Mouse (Mus musculus) hindbrain, embryonic 11.5 days (tissue): Measurements from ENCODE around the gene Grik5. TPM values are rescaled to one million over a fixed set of nuclear protein-coding genes. Genes with fewer than 3 reads are reported as not detected.

ENCODE experiments used
- ATAC-seq: fragments of 200-750 bp; cut with Nextera tagmentation; 2 replicates; pipeline ENCODE4 v1.8.0; 2017; ENCODE audit warnings: mild to moderate bottlenecking, moderate TSS enrichment, moderate library complexity; ENCODE audit not compliant: low FRiP score
- DNase-seq: peaks from one replicate; pipeline ENCODE4 v3.0.0-alpha.2; 2015; ENCODE audit warnings: low spot score
- H3K27ac ChIP-seq: fragments of 300-500 bp; sonication (generic); 2 replicates; pipeline ENCODE4 v1.5.1; 2014; ENCODE audit warnings: mild to moderate bottlenecking, low read depth, low read length
- H3K27me3 ChIP-seq: fragments of 300-500 bp; sonication (generic); 2 replicates; pipeline ENCODE4 v1.6.1; 2014; ENCODE audit warnings: mild to moderate bottlenecking, low read length, moderate library complexity, mixed read lengths; ENCODE audit not compliant: control insufficient read depth, insufficient read depth
- H3K36me3 ChIP-seq: fragments of 300-500 bp; sonication (generic); 2 replicates; pipeline ENCODE4 v1.6.1; 2014; ENCODE audit warnings: mild to moderate bottlenecking, low read length, moderate library complexity, mixed read lengths; ENCODE audit not compliant: control insufficient read depth, insufficient read depth
- H3K4me1 ChIP-seq: fragments of 300-500 bp; sonication (generic); replicated peaks from 2 replicates; pipeline ENCODE4 v1.6.1; 2014; ENCODE audit warnings: low read length, mixed read lengths; ENCODE audit not compliant: control insufficient read depth, insufficient read depth
- H3K4me2 ChIP-seq: fragments of 300-500 bp; sonication (generic); replicated peaks from 2 replicates; pipeline ENCODE4 v1.6.1; 2014; ENCODE audit warnings: mild to moderate bottlenecking, low read depth, low read length
- H3K4me3 ChIP-seq: fragments of 300-500 bp; sonication (generic); 2 replicates; pipeline ENCODE4 v1.5.1; 2014; ENCODE audit warnings: low read depth, low read length
- H3K9ac ChIP-seq: fragments of 300-500 bp; sonication (generic); 2 replicates; pipeline ENCODE4 v1.6.1; 2014; ENCODE audit warnings: low read depth, low read length
- H3K9me3 ChIP-seq: fragments of 300-500 bp; sonication (generic); 2 replicates; pipeline ENCODE4 v1.6.1; 2016; ENCODE audit warnings: low read length; ENCODE audit not compliant: control insufficient read depth
- WGBS: fragments of 180-500 bp; shearing (Covaris S2); extraction: QIAGEN DNeasy Blood & Tissue Kit; methylation state at CpG from one replicate; pipeline ENCODE4 v1.1.7; 2014; 5-methylcytosine and 5-hydroxymethylcytosine counted together
- polyA plus RNA-seq: library from polyadenylated mRNA; unstranded; fragments of >200 nt; fragmentation: Nextera tagmentation; extraction: Ambion mirVana; gene quantifications from 2 replicates; pipeline ENCODE4 v1.2.1, GENCODE M21; 2014

Gene Grik5
- polyA plus RNA-seq, 1 experiment from 2014 or later, result 14.4 TPM

GRCm38 (mm10) chr7:24983396-24983795, 88.8 kb downstream of the Grik5 start:
- Histone ChIP-seq H3K4me1 (no peaks in the 10 kb centered on the region), H3K4me2 (no peak overlapping the region), H3K27ac (no peak overlapping the region), H3K9ac (no peak overlapping the region), H3K4me3 (no peak overlapping the region), H3K9me3 (no peaks in the 10 kb centered on the region), H3K36me3 (no peaks in the 10 kb centered on the region), H3K27me3 (no peaks in the 10 kb centered on the region)
- WGBS, result 88% methylated on average over 5 of the region's 5 CpGs
- DNase-seq, result no peak
- ATAC-seq, result no peak

- Histone ChIP-seq H3K9ac (no peak overlapping the region), H3K27me3 (no peaks in the 10 kb centered on the region), H3K4me1 (no peaks in the 10 kb centered on the region), H3K4me3 (no peak overlapping the region), H3K36me3 (no peaks in the 10 kb centered on the region), H3K4me2 (no peak overlapping the region), H3K9me3 (no peaks in the 10 kb centered on the region), H3K27ac (no peak overlapping the region)
- WGBS, result 88% methylated on average over 7 of the region's 7 CpGs
- DNase-seq (no peak), ATAC-seq (no peak)
Observed at GRCm38 (mm10) chr7:24980439-24980838, 91.7 kb downstream of the Grik5 start.

GRCm38 (mm10) chr7:24978781-24979180, 93.4 kb downstream of the Grik5 start:
- no peak overlapping the region for H3K4me3 ChIP-seq
- ATAC-seq (no peak), DNase-seq (no peak)
- H3K9ac ChIP-seq, result no peak overlapping the region
- H3K27me3 ChIP-seq, result no peaks in the 10 kb centered on the region; the same call in 1 of the 2 replicates
- H3K4me2 ChIP-seq, result no peak overlapping the region
- no peaks in the 10 kb centered on the region for H3K4me1 ChIP-seq
- H3K36me3 ChIP-seq, result no peaks in the 10 kb centered on the region
- 87% methylated on average over 7 of the region's 7 CpGs for WGBS
- no peaks in the 10 kb centered on the region for H3K9me3 ChIP-seq
- no peak overlapping the region for H3K27ac ChIP-seq

GRCm38 (mm10) chr7:24974893-24975595, 97.1 kb downstream of the Grik5 start:
- WGBS, result 30% methylated on average over 9 of the region's 9 CpGs
- Histone ChIP-seq H3K4me2 (no peak overlapping the region), H3K36me3 (no peaks in the 10 kb centered on the region), H3K4me3 (no peak overlapping the region), H3K4me1 (peaks cover 3% of the 10 kb centered on the region; the same call in 1 of the 2 replicates), H3K27ac (no peak overlapping the region), H3K9me3 (no peaks in the 10 kb centered on the region), H3K27me3 (no peaks in the 10 kb centered on the region; the same call in 1 of the 2 replicates), H3K9ac (no peak overlapping the region)
- ATAC-seq (no peak), DNase-seq (peak; percentile 69)

- DNase-seq, result no peak
- WGBS, result 69% methylated on average over 5 of the region's 5 CpGs
Observed at GRCm38 (mm10) chr7:24973902-24974301, 98.2 kb downstream of the Grik5 start.

GRCm38 (mm10) chr7:24973208-24973607, 98.9 kb downstream of the Grik5 start:
- no peak overlapping the region for H3K4me3 ChIP-seq
- H3K27ac ChIP-seq, result no peak overlapping the region
- ATAC-seq, result no peak
- no peaks in the 10 kb centered on the region for H3K36me3 ChIP-seq
- no peak for DNase-seq
- WGBS, result 85% methylated on average over 4 of the region's 4 CpGs
- H3K9me3 ChIP-seq, result no peaks in the 10 kb centered on the region
- H3K27me3 ChIP-seq, result no peaks in the 10 kb centered on the region; the same call in 1 of the 2 replicates
- H3K4me1 ChIP-seq, result peaks cover 3% of the 10 kb centered on the region; the same call in 1 of the 2 replicates
- H3K4me2 ChIP-seq, result no peak overlapping the region
- no peak overlapping the region for H3K9ac ChIP-seq

More at GRCm38 (mm10) chr7:24973902-24974301, 98.2 kb downstream of the Grik5 start:
- no peak overlapping the region for H3K27ac ChIP-seq
- no peak overlapping the region for H3K4me2 ChIP-seq
- no peaks in the 10 kb centered on the region; the same call in 1 of the 2 replicates for H3K27me3 ChIP-seq
- no peaks in the 10 kb centered on the region for H3K9me3 ChIP-seq
- H3K36me3 ChIP-seq, result no peaks in the 10 kb centered on the region
- no peak overlapping the region for H3K4me3 ChIP-seq
- peaks cover 3% of the 10 kb centered on the region; the same call in 1 of the 2 replicates for H3K4me1 ChIP-seq
- no peak for ATAC-seq
- H3K9ac ChIP-seq, result no peak overlapping the region

- Histone ChIP-seq H3K36me3 (no peaks in the 10 kb centered on the region), H3K4me3 (peak within 1 kb of the TSS; percentile 56), H3K4me2 (peak within 1 kb of the TSS; percentile 89), H3K27me3 (no peaks in the 10 kb centered on the region; the same call in 1 of the 2 replicates), H3K9me3 (no peaks in the 10 kb centered on the region), H3K9ac (peak within 1 kb of the TSS; percentile 69), H3K4me1 (peaks cover 3% of the 10 kb centered on the region; the same call in 1 of the 2 replicates), H3K27ac (peak within 1 kb of the TSS; percentile 7; the same call in 1 of the 2 replicates)
- DNase-seq, result peak; percentile 91
- under 1% methylated on average over 45 of the region's 45 CpGs for WGBS
- peak; percentile 91 for ATAC-seq
Observed at GRCm38 (mm10) chr7:24971972-24972893, 99.9 kb downstream of the Grik5 start, which contains the start of gene Rabac1. Gene Rabac1, minus strand, starts transcription at chr7:24972754.

- Histone ChIP-seq H3K4me1 (peaks cover 3% of the 10 kb centered on the region; the same call in 1 of the 2 replicates), H3K27ac (no peak overlapping the region), H3K9me3 (no peaks in the 10 kb centered on the region), H3K9ac (no peak overlapping the region; the same call in 1 of the 2 replicates), H3K27me3 (no peaks in the 10 kb centered on the region; the same call in 1 of the 2 replicates), H3K4me2 (peak overlapping the region; percentile 89), H3K4me3 (peak overlapping the region; percentile 56), H3K36me3 (no peaks in the 10 kb centered on the region)
- WGBS, result 9% methylated on average over 17 of the region's 19 CpGs
- DNase-seq (peak; percentile 72), ATAC-seq (peak; percentile 22; the same call in 1 of the 2 replicates)
Observed at GRCm38 (mm10) chr7:24971261-24971971, 100.7 kb downstream of the Grik5 start.
